In genomic region chr5:148065251-148065650, GRCm38 (mm10) we compare ENCODE assay signal across 20 mouse cellular contexts.
"Had no signal": no experiment of that assay in that cellular context is flagged by ENCODE, and none has a peak within 500 bp of the region (broad histone marks: within the 10 kb centered on the region; RNA-seq: fewer than 3 reads in every experiment).

No protein-coding gene starts in this region.

- H3K36me3 ChIP-seq: limb, embryonic 10.5 days; limb, embryonic 13.5 days; liver, embryonic 12.5 days; liver, embryonic 15.5 days; lung, embryonic 15.5 days; midbrain, embryonic 10.5 days; midbrain, embryonic 13.5 days had no signal

- H3K4me1 ChIP-seq: limb, embryonic 10.5 days; limb, embryonic 13.5 days; liver, embryonic 12.5 days; liver, embryonic 15.5 days; lung, embryonic 15.5 days; megakaryocyte, embryonic 14.5 days; midbrain, embryonic 10.5 days had no signal

- DNase-seq: kidney, adult 2 months; kidney, postnatal 25 days; liver; lung, adult 18-20 months; lung, postnatal 10 days; lung, postnatal 36 days; thymus, postnatal 25 days had no signal

- H3K9ac ChIP-seq: limb, embryonic 13.5 days; liver, embryonic 12.5 days; liver, embryonic 15.5 days; lung, embryonic 15.5 days; midbrain, embryonic 13.5 days had no signal

- ATAC-seq: hindbrain, postnatal 0 days; inflammation-experienced regulatory T-cells, adult 6 months; intestine, embryonic 16.5 days; liver, embryonic 12.5 days; midbrain, embryonic 13.5 days had no signal

- H3K27ac ChIP-seq: hindbrain, postnatal 0 days; kidney, postnatal 0 days; limb, embryonic 10.5 days; limb, embryonic 13.5 days; liver, embryonic 12.5 days; liver, embryonic 15.5 days; lung, embryonic 15.5 days; midbrain, embryonic 10.5 days; midbrain, embryonic 13.5 days; stomach, postnatal 0 days had no signal

- H3K27me3 ChIP-seq: limb, embryonic 13.5 days; liver, embryonic 12.5 days; liver, embryonic 15.5 days; lung, embryonic 15.5 days; megakaryocyte, embryonic 14.5 days; midbrain, embryonic 13.5 days had no signal

- H3K4me3 ChIP-seq: limb, embryonic 10.5 days; limb, embryonic 13.5 days; liver, embryonic 12.5 days; liver, embryonic 15.5 days; lung, embryonic 15.5 days; megakaryocyte, embryonic 14.5 days; midbrain, embryonic 10.5 days; midbrain, embryonic 13.5 days had no signal

- H3K9me3 ChIP-seq: limb, embryonic 10.5 days; limb, embryonic 13.5 days; lung, embryonic 15.5 days; midbrain, embryonic 10.5 days had no signal

- H3K4me2 ChIP-seq: limb, embryonic 13.5 days; liver, embryonic 12.5 days; liver, embryonic 15.5 days; lung, embryonic 15.5 days; midbrain, embryonic 13.5 days had no signal
